Mouse (Mus musculus) forebrain, embryonic 11.5 days (tissue): ENCODE data around the gene Gm20489. TPM values are rescaled to one million over a fixed set of nuclear protein-coding genes. Genes with fewer than 3 reads are reported as not detected.

Source experiments
- ATAC-seq: fragments of 200-750 bp; cut with Nextera tagmentation; replicated peaks from 2 replicates; pipeline ENCODE4 v1.8.0; 2017; ENCODE audit warnings: moderate TSS enrichment; ENCODE audit not compliant: low FRiP score
- DNase-seq: peaks from one replicate; pipeline ENCODE4 v3.0.0-alpha.2; 2017; ENCODE audit warnings: low spot score
- H3K27ac ChIP-seq: fragments of 300-500 bp; sonication (generic); 2 replicates; pipeline ENCODE4 v1.5.1; 2014; ENCODE audit warnings: low read depth, low read length
- H3K27me3 ChIP-seq: fragments of 300-500 bp; sonication (generic); 2 replicates; pipeline ENCODE4 v1.6.1; 2014; ENCODE audit warnings: mild to moderate bottlenecking, low read length, mixed read lengths; ENCODE audit not compliant: control insufficient read depth, insufficient read depth
- H3K36me3 ChIP-seq: fragments of 300-500 bp; sonication (generic); 2 replicates; pipeline ENCODE4 v1.6.1; 2014; ENCODE audit warnings: mild to moderate bottlenecking, low read length, moderate library complexity, mixed read lengths; ENCODE audit not compliant: control insufficient read depth, insufficient read depth
- H3K4me1 ChIP-seq: fragments of 300-500 bp; sonication (generic); replicated peaks from 2 replicates; pipeline ENCODE4 v1.6.1; 2014; ENCODE audit warnings: low read length, mixed read lengths; ENCODE audit not compliant: control insufficient read depth, insufficient read depth
- H3K4me2 ChIP-seq: fragments of 300-500 bp; sonication (generic); 2 replicates; pipeline ENCODE4 v1.6.1; 2014; ENCODE audit warnings: low read depth, mild to moderate bottlenecking, low read length, moderate library complexity, mixed read lengths; ENCODE audit not compliant: severe bottlenecking
- H3K4me3 ChIP-seq: fragments of 300-500 bp; sonication (generic); 2 replicates; pipeline ENCODE4 v1.5.1; 2014; ENCODE audit warnings: low read depth, low read length
- H3K9ac ChIP-seq: fragments of 300-500 bp; sonication (generic); 2 replicates; pipeline ENCODE4 v1.6.1; 2014; ENCODE audit warnings: low read length
- H3K9me3 ChIP-seq: fragments of 300-500 bp; sonication (generic); 2 replicates; pipeline ENCODE4 v1.6.1; 2016; ENCODE audit warnings: low read length, mixed read lengths; ENCODE audit not compliant: control insufficient read depth
- WGBS: fragments of 180-500 bp; shearing (Covaris S2); extraction: QIAGEN DNeasy Blood & Tissue Kit; methylation state at CpG from one replicate; pipeline ENCODE4 v1.1.7; 2014; 5-methylcytosine and 5-hydroxymethylcytosine counted together
- polyA plus RNA-seq: library from polyadenylated mRNA; unstranded; fragments of >200 nt; fragmentation: Nextera tagmentation; extraction: Ambion mirVana; gene quantifications from 2 replicates; pipeline ENCODE4 v1.2.1, GENCODE M21; 2014

The Gm20489 gene
- polyA plus RNA-seq, 1 experiment from 2014 or later = not detected

GRCm38 (mm10) chrX:101290111-101290510, 21.3 kb upstream of the Gm20489 start:
- ATAC-seq (no peak), DNase-seq (no peak)
- Histone ChIP-seq H3K36me3 (peaks cover 2% of the 10 kb centered on the region; the same call in 1 of the 2 replicates), H3K4me2 (no peak overlapping the region), H3K4me1 (no peaks in the 10 kb centered on the region), H3K27ac (no peak overlapping the region), H3K27me3 (no peaks in the 10 kb centered on the region; the same call in 1 of the 2 replicates), H3K9ac (no peak overlapping the region), H3K9me3 (no peaks in the 10 kb centered on the region), H3K4me3 (no peak overlapping the region)
- WGBS = 91% methylated on average over 10 of the region's 10 CpGs

- no peak overlapping the region for H3K4me3 ChIP-seq
- no peaks in the 10 kb centered on the region for H3K4me1 ChIP-seq
- no peak overlapping the region for H3K9ac ChIP-seq
- H3K27me3 ChIP-seq = no peaks in the 10 kb centered on the region; the same call in 1 of the 2 replicates
- no peak overlapping the region for H3K4me2 ChIP-seq
- ATAC-seq (no peak), DNase-seq (no peak)
- H3K27ac ChIP-seq = no peak overlapping the region
- peaks cover 2% of the 10 kb centered on the region; the same call in 1 of the 2 replicates for H3K36me3 ChIP-seq
- WGBS = 91% methylated on average over 7 of the region's 7 CpGs
- H3K9me3 ChIP-seq = no peaks in the 10 kb centered on the region
These were observed 20.2 kb upstream of the Gm20489 start for GRCm38 (mm10) chrX:101289037-101289436.

- no peaks in the 10 kb centered on the region for H3K9me3 ChIP-seq
- no peak overlapping the region for H3K4me2 ChIP-seq
- ATAC-seq = no peak
- H3K4me1 ChIP-seq = no peaks in the 10 kb centered on the region
- WGBS = 88% methylated on average over 6 of the region's 6 CpGs
- no peak overlapping the region for H3K4me3 ChIP-seq
- H3K27ac ChIP-seq = no peak overlapping the region
- DNase-seq = no peak
- peaks cover 3% of the 10 kb centered on the region; the same call in 1 of the 2 replicates for H3K36me3 ChIP-seq
- H3K27me3 ChIP-seq = no peaks in the 10 kb centered on the region; the same call in 1 of the 2 replicates
- no peak overlapping the region for H3K9ac ChIP-seq
These were observed 19.6 kb upstream of the Gm20489 start for GRCm38 (mm10) chrX:101288432-101288831.

GRCm38 (mm10) chrX:101287543-101287942, 18.7 kb upstream of the Gm20489 start:
- Histone ChIP-seq H3K9me3 (no peaks in the 10 kb centered on the region), H3K9ac (no peak overlapping the region), H3K4me2 (no peak overlapping the region), H3K4me3 (no peak overlapping the region), H3K27me3 (no peaks in the 10 kb centered on the region; the same call in 1 of the 2 replicates), H3K27ac (no peak overlapping the region), H3K4me1 (no peaks in the 10 kb centered on the region), H3K36me3 (peaks cover 4% of the 10 kb centered on the region; the same call in 1 of the 2 replicates)
- DNase-seq = no peak
- 81% methylated on average over 3 of the region's 3 CpGs for WGBS
- no peak for ATAC-seq

GRCm38 (mm10) chrX:101285953-101286670, 17.3 kb upstream of the Gm20489 start:
- Histone ChIP-seq H3K4me2 (no peak overlapping the region), H3K9me3 (no peaks in the 10 kb centered on the region), H3K4me3 (no peak overlapping the region), H3K4me1 (no peaks in the 10 kb centered on the region), H3K27ac (no peak overlapping the region), H3K27me3 (no peaks in the 10 kb centered on the region; the same call in 1 of the 2 replicates), H3K9ac (no peak overlapping the region), H3K36me3 (peaks cover 4% of the 10 kb centered on the region; the same call in 1 of the 2 replicates)
- DNase-seq (no peak), ATAC-seq (no peak)
- 92% methylated on average over 14 of the region's 14 CpGs for WGBS

- Histone ChIP-seq H3K36me3 (peaks cover 4% of the 10 kb centered on the region; the same call in 1 of the 2 replicates), H3K4me1 (no peaks in the 10 kb centered on the region), H3K9me3 (no peaks in the 10 kb centered on the region), H3K27me3 (no peaks in the 10 kb centered on the region; the same call in 1 of the 2 replicates), H3K9ac (no peak overlapping the region), H3K4me2 (no peak overlapping the region), H3K4me3 (no peak overlapping the region), H3K27ac (no peak overlapping the region)
- ATAC-seq (0 out of 2 replicates have a peak, but pooled peaks have one; percentile 18), DNase-seq (peak; percentile 80)
- 34% methylated on average over 6 of the region's 6 CpGs for WGBS
These were observed 16.7 kb upstream of the Gm20489 start for GRCm38 (mm10) chrX:101285534-101285933.

- Histone ChIP-seq H3K4me3 (no peak overlapping the region), H3K9ac (no peak overlapping the region), H3K9me3 (no peaks in the 10 kb centered on the region), H3K36me3 (peaks cover 4% of the 10 kb centered on the region; the same call in 1 of the 2 replicates), H3K27me3 (no peaks in the 10 kb centered on the region), H3K27ac (no peak overlapping the region), H3K4me2 (no peak overlapping the region), H3K4me1 (no peaks in the 10 kb centered on the region)
- no peak for DNase-seq
- ATAC-seq = no peak
- WGBS = 86% methylated on average over 6 of the region's 6 CpGs
These were observed 14.0 kb upstream of the Gm20489 start for GRCm38 (mm10) chrX:101282813-101283212.

GRCm38 (mm10) chrX:101273875-101274738, 5.3 kb upstream of the Gm20489 start, which contains the start of gene Med12:
TSS of gene Med12 (plus strand) at chrX:101274030.
- Histone ChIP-seq H3K4me1 (0 out of 2 replicates have a peak, but pooled peaks cover 3% of the 10 kb centered on the region), H3K9me3 (no peaks in the 10 kb centered on the region), H3K27ac (no peak within 1 kb of the TSS; the same call in 1 of the 2 replicates), H3K27me3 (peaks cover 2% of the 10 kb centered on the region; the same call in 1 of the 2 replicates), H3K36me3 (no peaks in the 10 kb centered on the region), H3K9ac (peak within 1 kb of the TSS; percentile 70), H3K4me2 (peak within 1 kb of the TSS; percentile 54), H3K4me3 (peak within 1 kb of the TSS; percentile 50)
- 15% methylated on average over 53 of the region's 54 CpGs for WGBS
- DNase-seq (peak; percentile 93), ATAC-seq (peak; percentile 97)
